Mouse (Mus musculus): ENCODE results near the gene Atp6v0b. TPM values are rescaled to one million over a fixed set of nuclear protein-coding genes. Genes with fewer than 3 reads are reported as not detected.

The Atp6v0b gene
- polyA plus RNA-seq, 1 experiment: 768 TPM

GRCm38 (mm10) chr4:117889471-117889870 lies 2.3 kb upstream of the Atp6v0b start:
- no peak for DNase-seq
- 92% methylated on average over 15 of the region's 15 CpGs for WGBS
- H3K4me3 ChIP-seq (ENCODE audit: insufficient read depth, low read depth, low read length): no peak overlapping the region
- no peaks in the 10 kb centered on the region for H3K27me3 ChIP-seq (replicated peaks; ENCODE audit: control insufficient read depth, insufficient read depth, low read length)
- H3K4me1 ChIP-seq (ENCODE audit: control insufficient read depth, insufficient read depth, low read length): peaks cover 2% of the 10 kb centered on the region; the same call in 1 of the 2 replicates
- no peak overlapping the region for H3K27ac ChIP-seq (ENCODE audit: insufficient read depth, low read depth, low read length)
- no peaks in the 10 kb centered on the region; the same call in 1 of the 2 replicates for H3K36me3 ChIP-seq (ENCODE audit: control insufficient read depth, insufficient read depth, low read length)
- TF ChIP-seq POLR2A (IDR thresholded peaks at IDR 0.05; ENCODE audit: low read depth, low read length) (no peak), CTCF (conservative IDR thresholded peaks at IDR 0.05; ENCODE audit: insufficient read depth, insufficient read length, low read depth, low read length) (no peak)

- Histone ChIP-seq H3K27ac (ENCODE audit: insufficient read depth, low read depth, low read length) (no peak overlapping the region), H3K27me3 (replicated peaks; ENCODE audit: control insufficient read depth, insufficient read depth, low read length) (no peaks in the 10 kb centered on the region), H3K4me1 (ENCODE audit: control insufficient read depth, insufficient read depth, low read length) (peaks cover 6% of the 10 kb centered on the region; the same call in 1 of the 2 replicates), H3K36me3 (ENCODE audit: control insufficient read depth, insufficient read depth, low read length) (no peaks in the 10 kb centered on the region; the same call in 1 of the 2 replicates), H3K4me3 (ENCODE audit: insufficient read depth, low read depth, low read length) (no peak overlapping the region)
- 78% methylated on average over 2 of the region's 2 CpGs for WGBS
- no peak for DNase-seq
- no peak for TF ChIP-seq POLR2A (IDR thresholded peaks at IDR 0.05; ENCODE audit: low read depth, low read length)
- TF ChIP-seq CTCF (conservative IDR thresholded peaks at IDR 0.05; ENCODE audit: insufficient read depth, insufficient read length, low read depth, low read length): no peak
Observed at GRCm38 (mm10) chr4:117887920-117888319, 787 bp upstream of the Atp6v0b start.

- peaks cover 6% of the 10 kb centered on the region; the same call in 1 of the 2 replicates for H3K4me1 ChIP-seq (ENCODE audit: control insufficient read depth, insufficient read depth, low read length)
- TF ChIP-seq POLR2A (IDR thresholded peaks at IDR 0.05; ENCODE audit: low read depth, low read length) (no peak), CTCF (conservative IDR thresholded peaks at IDR 0.05; ENCODE audit: insufficient read depth, insufficient read length, low read depth, low read length) (no peak)
- H3K4me3 ChIP-seq (ENCODE audit: insufficient read depth, low read depth, low read length): peak overlapping the region; percentile 84
- no peaks in the 10 kb centered on the region; the same call in 1 of the 2 replicates for H3K36me3 ChIP-seq (ENCODE audit: control insufficient read depth, insufficient read depth, low read length)
- under 1% methylated on average over 23 of the region's 24 CpGs for WGBS
- peak overlapping the region; percentile 73 for H3K27ac ChIP-seq (ENCODE audit: insufficient read depth, low read depth, low read length)
- peak; percentile 42 for DNase-seq
- no peaks in the 10 kb centered on the region for H3K27me3 ChIP-seq (replicated peaks; ENCODE audit: control insufficient read depth, insufficient read depth, low read length)
Observed at GRCm38 (mm10) chr4:117886644-117887043, 489 bp downstream of the Atp6v0b start.

- no peaks in the 10 kb centered on the region; the same call in 1 of the 2 replicates for H3K36me3 ChIP-seq (ENCODE audit: control insufficient read depth, insufficient read depth, low read length)
- peak overlapping the region; percentile 84 for H3K4me3 ChIP-seq (ENCODE audit: insufficient read depth, low read depth, low read length)
- H3K27ac ChIP-seq (ENCODE audit: insufficient read depth, low read depth, low read length): no peak overlapping the region
- WGBS: 62% methylated on average over 9 of the region's 9 CpGs
- no peaks in the 10 kb centered on the region for H3K27me3 ChIP-seq (replicated peaks; ENCODE audit: control insufficient read depth, insufficient read depth, low read length)
- DNase-seq: no peak
- TF ChIP-seq POLR2A (IDR thresholded peaks at IDR 0.05; ENCODE audit: low read depth, low read length): no peak
- TF ChIP-seq CTCF (conservative IDR thresholded peaks at IDR 0.05; ENCODE audit: insufficient read depth, insufficient read length, low read depth, low read length): no peak
- H3K4me1 ChIP-seq (ENCODE audit: control insufficient read depth, insufficient read depth, low read length): peaks cover 4% of the 10 kb centered on the region; the same call in 1 of the 2 replicates
Observed at GRCm38 (mm10) chr4:117885994-117886393, 1.1 kb downstream of the Atp6v0b start.

GRCm38 (mm10) chr4:117885093-117885492 lies 2.0 kb downstream of the Atp6v0b start:
- DNase-seq: no peak
- 98% methylated on average over 10 of the region's 10 CpGs for WGBS
- TF ChIP-seq CTCF (conservative IDR thresholded peaks at IDR 0.05; ENCODE audit: insufficient read depth, insufficient read length, low read depth, low read length): no peak
- TF ChIP-seq POLR2A (IDR thresholded peaks at IDR 0.05; ENCODE audit: low read depth, low read length): no peak
- no peaks in the 10 kb centered on the region for H3K27me3 ChIP-seq (replicated peaks; ENCODE audit: control insufficient read depth, insufficient read depth, low read length)
- H3K36me3 ChIP-seq (ENCODE audit: control insufficient read depth, insufficient read depth, low read length): no peaks in the 10 kb centered on the region; the same call in 1 of the 2 replicates
- H3K27ac ChIP-seq (ENCODE audit: insufficient read depth, low read depth, low read length): no peak overlapping the region
- peaks cover 3% of the 10 kb centered on the region; the same call in 1 of the 2 replicates for H3K4me1 ChIP-seq (ENCODE audit: control insufficient read depth, insufficient read depth, low read length)
- no peak overlapping the region for H3K4me3 ChIP-seq (ENCODE audit: insufficient read depth, low read depth, low read length)

- H3K27ac ChIP-seq (ENCODE audit: insufficient read depth, low read depth, low read length): no peak overlapping the region
- 100% methylated on average over 1 of the region's 1 CpGs for WGBS
- no peaks in the 10 kb centered on the region for H3K27me3 ChIP-seq (replicated peaks; ENCODE audit: control insufficient read depth, insufficient read depth, low read length)
- TF ChIP-seq POLR2A (IDR thresholded peaks at IDR 0.05; ENCODE audit: low read depth, low read length): no peak
- no peak overlapping the region for H3K4me3 ChIP-seq (ENCODE audit: insufficient read depth, low read depth, low read length)
- H3K36me3 ChIP-seq (ENCODE audit: control insufficient read depth, insufficient read depth, low read length): no peaks in the 10 kb centered on the region; the same call in 1 of the 2 replicates
- DNase-seq: no peak
- peaks cover 3% of the 10 kb centered on the region; the same call in 1 of the 2 replicates for H3K4me1 ChIP-seq (ENCODE audit: control insufficient read depth, insufficient read depth, low read length)
Observed at GRCm38 (mm10) chr4:117884146-117884545, 3.0 kb downstream of the Atp6v0b start.

GRCm38 (mm10) chr4:117882701-117883691 lies 4.1 kb downstream of the Atp6v0b start, which contains the start of gene B4galt2:
TSS of gene B4galt2 (minus strand) at chr4:117883487.
- DNase-seq: peak; percentile 27
- H3K4me1 ChIP-seq (ENCODE audit: control insufficient read depth, insufficient read depth, low read length): peaks cover 3% of the 10 kb centered on the region; the same call in 1 of the 2 replicates
- WGBS: 4% methylated on average over 88 of the region's 103 CpGs
- no peak within 1 kb of the TSS for H3K27ac ChIP-seq (ENCODE audit: insufficient read depth, low read depth, low read length)
- no peaks in the 10 kb centered on the region; the same call in 1 of the 2 replicates for H3K36me3 ChIP-seq (ENCODE audit: control insufficient read depth, insufficient read depth, low read length)
- H3K4me3 ChIP-seq (ENCODE audit: insufficient read depth, low read depth, low read length): peak within 1 kb of the TSS; percentile 55
- no peak for TF ChIP-seq CTCF (conservative IDR thresholded peaks at IDR 0.05; ENCODE audit: insufficient read depth, insufficient read length, low read depth, low read length)
- no peak for TF ChIP-seq POLR2A (IDR thresholded peaks at IDR 0.05; ENCODE audit: low read depth, low read length)
- H3K27me3 ChIP-seq (replicated peaks; ENCODE audit: control insufficient read depth, insufficient read depth, low read length): no peaks in the 10 kb centered on the region

Measured in kidney, adult 2 months (tissue).